Mouse (Mus musculus) kidney, postnatal 4 days (tissue): ENCODE data around the gene Vmn1r177.
"Not testable (repeated sequence)": the region's sequence is repeated elsewhere in the genome, so short reads cannot be mapped to it uniquely, and the experiment has no call there.

ENCODE experiments used
- DNase-seq, 2 experiments: peaks; one replicate each; pipeline ENCODE4 v3.0.0; 2021; ENCODE audit warnings: mixed read lengths in 2 of 2

The Vmn1r177 gene

DNA sequence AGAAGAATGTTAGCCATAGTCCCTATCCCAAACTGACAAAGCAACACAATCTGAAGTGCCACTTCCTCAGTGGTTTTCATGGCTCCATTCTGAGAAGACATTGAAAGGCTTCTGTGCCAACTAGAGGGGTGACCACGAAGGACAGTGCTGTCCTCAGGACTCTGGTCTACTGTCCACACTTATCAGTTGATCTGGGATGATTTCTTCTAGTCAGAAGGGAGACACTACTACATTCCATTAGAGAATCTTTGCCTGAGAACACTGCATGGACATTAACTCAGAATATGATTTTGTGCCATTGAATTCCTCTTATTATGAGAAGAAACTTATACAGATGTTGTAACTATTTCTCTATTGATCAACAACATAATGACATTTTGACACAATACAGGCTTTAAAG is at the start of gene Vmn1r177:
Vmn1r177 (minus strand) TSS at position 101 of the 400 bp plus-strand sequence.
- DNase-seq: not testable (repeated sequence)

DNA sequence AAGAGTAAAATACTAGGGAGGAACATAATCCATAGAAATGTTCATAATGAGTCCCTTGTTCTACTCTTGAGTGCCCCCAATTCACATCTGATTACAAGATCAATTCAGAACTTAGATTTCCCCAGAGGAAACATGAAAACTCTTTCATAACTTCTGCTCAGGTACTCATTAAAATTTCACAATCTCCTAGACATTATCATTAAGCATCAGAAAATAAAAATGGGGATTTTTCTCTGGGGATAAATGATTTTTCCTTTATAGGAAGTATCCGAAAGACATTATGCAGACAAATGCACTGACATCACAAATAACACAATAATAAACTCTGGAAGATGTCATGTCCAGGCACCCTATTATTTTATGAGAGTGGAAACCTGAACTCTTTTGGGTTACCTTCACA is 25.5 kb upstream of the Vmn1r177 start, which contains the start of gene Vmn1r178:
Vmn1r178 (plus strand) TSS at position 301 of the 400 bp plus-strand sequence.
- no peak for DNase-seq

DNA sequence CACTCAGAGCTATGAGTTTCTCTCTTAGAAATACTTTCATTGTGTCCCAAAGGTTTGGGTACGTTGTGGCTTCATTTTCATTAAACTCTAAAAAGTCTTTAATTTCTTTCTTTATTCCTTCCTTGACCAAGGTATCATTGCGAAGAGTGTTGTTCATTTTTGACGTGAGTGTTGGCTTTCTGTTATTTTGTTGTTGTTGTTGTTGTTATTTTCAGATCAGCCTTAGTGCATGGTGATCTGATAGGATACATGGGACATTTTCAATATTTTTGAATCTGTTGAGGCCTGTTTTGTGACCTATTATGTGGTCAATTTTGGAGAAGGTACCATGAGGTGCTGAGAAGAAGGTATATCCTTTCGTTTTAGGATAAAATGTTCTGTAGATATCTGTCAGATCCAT is 10.7 kb upstream of the Vmn1r177 start:
- not testable (repeated sequence) for DNase-seq

DNA sequence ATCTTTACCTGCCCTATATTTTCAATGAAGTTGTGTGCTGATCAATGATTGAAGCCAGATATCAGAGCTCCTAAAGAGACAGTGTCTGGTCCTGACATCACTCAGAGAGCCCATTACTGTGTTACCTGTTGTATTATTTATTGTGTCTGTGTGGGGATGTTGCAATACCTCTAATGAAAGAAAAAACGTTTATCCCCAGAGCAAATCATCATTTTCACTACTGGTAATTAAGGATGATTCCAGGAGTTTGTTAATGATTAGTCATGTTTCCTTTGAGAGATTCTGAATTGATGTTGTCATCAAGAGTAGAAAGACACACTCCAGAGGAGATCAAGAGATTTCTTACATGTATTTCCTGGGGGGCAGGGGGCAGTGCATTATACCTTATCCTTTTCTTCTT is 29.0 kb downstream of the Vmn1r177 start, which contains the start of gene Vmn1r176:
Vmn1r176 (minus strand) TSS at position 101 of the 400 bp plus-strand sequence.
- not testable (repeated sequence) for DNase-seq
